Mouse (Mus musculus) kidney, adult 10 weeks (tissue): ENCODE results near the gene Ccdc188. TPM values are rescaled to one million over a fixed set of nuclear protein-coding genes. Genes with fewer than 3 reads are reported as not detected.

Experiments used
- polyA plus RNA-seq: library from polyadenylated mRNA; stranded (reverse); fragments of 350-450 nt; fragmentation: Illumina TruSeq; extraction: RNeasy Lipid Tissue Mini Kit (QIAGEN cat#74804); gene quantifications from one replicate; pipeline ENCODE4 v1.2.3, GENCODE M21; 2014; ENCODE audit warnings: low read depth, low replicate concordance

The Ccdc188 gene
- not detected for polyA plus RNA-seq

DNA sequence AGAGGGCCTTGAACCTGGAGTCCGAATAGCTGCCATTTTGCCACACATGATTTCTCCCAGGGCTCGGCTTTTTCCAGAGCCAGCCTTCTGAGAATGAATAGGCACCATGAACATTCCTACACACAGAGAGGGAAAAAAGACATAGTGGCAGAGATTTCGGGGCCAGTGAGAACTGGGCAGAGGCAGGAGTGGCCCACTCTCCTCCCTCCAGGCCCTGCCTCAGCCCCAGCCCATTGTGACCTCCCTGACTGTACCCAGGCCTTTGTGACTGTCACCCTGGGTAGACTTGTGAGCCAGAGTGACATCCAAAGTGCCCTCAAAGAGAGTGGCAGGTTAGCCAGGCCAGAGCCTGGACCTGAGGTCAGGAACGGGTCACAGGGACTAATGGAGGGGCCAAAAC lies at the start of gene Ccdc188:
TSS of gene Ccdc188 (plus strand) at position 301 of the 400 bp plus-strand sequence.

DNA sequence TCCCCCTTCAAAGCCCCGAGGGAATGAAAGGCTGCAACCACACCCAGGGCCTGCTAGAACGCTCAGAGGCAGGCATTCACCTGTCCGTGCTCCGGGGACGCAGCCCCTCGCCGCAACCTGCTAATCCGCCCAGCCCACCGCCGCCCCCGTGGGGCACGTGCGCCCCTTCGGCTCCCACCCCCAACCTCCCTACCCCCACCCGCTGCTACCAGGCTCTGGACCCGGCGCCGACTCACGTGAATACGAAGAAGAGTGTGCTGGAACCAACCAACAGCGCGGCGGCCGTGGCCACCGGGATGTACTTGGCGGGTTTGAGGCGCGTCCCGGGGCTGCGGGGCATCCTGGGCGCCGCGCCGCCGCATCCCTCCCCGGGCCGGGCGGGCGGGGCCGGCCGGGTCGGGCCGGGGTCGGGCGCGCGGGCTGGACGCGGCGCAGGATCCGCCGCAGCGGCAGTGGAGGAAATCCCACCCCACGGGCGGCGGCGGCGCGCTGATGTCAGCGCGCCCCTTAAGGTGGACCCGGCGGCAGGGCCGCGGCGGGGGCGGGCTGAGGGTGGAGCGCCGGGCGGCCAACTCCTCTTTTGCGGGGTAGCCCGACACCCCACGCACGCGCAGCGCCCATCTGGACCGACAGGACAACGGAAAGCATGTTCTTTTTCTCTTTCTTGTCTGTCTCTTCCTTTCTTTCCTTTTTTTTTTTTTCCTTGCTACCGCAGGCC lies 17.2 kb downstream of the Ccdc188 start, which contains the start of gene Zdhhc8:
TSS of gene Zdhhc8 (minus strand) at position 466 of the 718 bp plus-strand sequence.

GRCm38 (mm10) chr16:18248433-18249363 lies 31.0 kb downstream of the Ccdc188 start, which contains the start of the genes Trmt2a and Ranbp1:
Gene Trmt2a (plus strand): TSS chr16:18248679.
Gene Ranbp1 (minus strand): TSS chr16:18248732.

DNA sequence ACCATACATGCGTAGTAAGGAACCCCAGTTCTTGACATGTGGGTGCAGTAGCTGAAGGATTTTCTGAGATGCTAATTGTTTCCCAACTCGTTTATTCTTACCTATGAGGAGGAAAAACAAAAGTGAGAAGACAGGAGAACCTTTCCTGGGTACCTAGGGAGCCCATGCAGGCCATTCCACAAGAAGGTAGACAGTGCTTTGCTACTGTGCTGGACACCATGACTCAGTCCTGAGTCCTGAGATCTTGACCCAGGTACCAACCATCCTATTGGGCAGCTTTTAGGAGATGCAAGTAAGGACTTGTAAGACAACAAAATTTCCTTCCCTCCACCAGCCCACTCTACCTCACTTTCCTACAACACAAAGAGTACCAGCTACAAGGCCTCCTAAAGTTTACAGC lies 40.5 kb downstream of the Ccdc188 start, which contains the start of gene Gm49776:
TSS of gene Gm49776 (minus strand) at position 101 of the 400 bp plus-strand sequence.

Other genes with a start within 250 kb of the Ccdc188 start
- not detected for gene Vpreb2, start 237.5 kb upstream of the Ccdc188 start, polyA plus RNA-seq
- 10.4 TPM for gene Dgcr6, start 165.0 kb upstream of the Ccdc188 start, polyA plus RNA-seq
- gene Prodh, start 127.7 kb upstream of the Ccdc188 start, polyA plus RNA-seq, result 3.2 TPM
- not detected for gene Rtn4r, start 90.2 kb upstream of the Ccdc188 start, polyA plus RNA-seq
- gene Zdhhc8, start 17.3 kb downstream of the Ccdc188 start, polyA plus RNA-seq, result not detected
- 21.4 TPM for gene Trmt2a, start 30.8 kb downstream of the Ccdc188 start, polyA plus RNA-seq
- 75.6 TPM for gene Ranbp1, start 30.9 kb downstream of the Ccdc188 start, polyA plus RNA-seq
- gene Gm49776, start 40.4 kb downstream of the Ccdc188 start, polyA plus RNA-seq, result not detected
- gene Dgcr8, start 71.4 kb downstream of the Ccdc188 start, polyA plus RNA-seq, result 17.1 TPM
- 18.0 TPM for gene Tango2, start 130.2 kb downstream of the Ccdc188 start, polyA plus RNA-seq
- gene Arvcf, start 130.3 kb downstream of the Ccdc188 start, polyA plus RNA-seq, result 0.97 TPM
- 2.0 TPM for gene Txnrd2, start 208.5 kb downstream of the Ccdc188 start, polyA plus RNA-seq
- gene Comt, start 209.0 kb downstream of the Ccdc188 start, polyA plus RNA-seq, result 21.7 TPM